ENCODE assay signal across 7 mouse cellular contexts in the genomic region with DNA sequence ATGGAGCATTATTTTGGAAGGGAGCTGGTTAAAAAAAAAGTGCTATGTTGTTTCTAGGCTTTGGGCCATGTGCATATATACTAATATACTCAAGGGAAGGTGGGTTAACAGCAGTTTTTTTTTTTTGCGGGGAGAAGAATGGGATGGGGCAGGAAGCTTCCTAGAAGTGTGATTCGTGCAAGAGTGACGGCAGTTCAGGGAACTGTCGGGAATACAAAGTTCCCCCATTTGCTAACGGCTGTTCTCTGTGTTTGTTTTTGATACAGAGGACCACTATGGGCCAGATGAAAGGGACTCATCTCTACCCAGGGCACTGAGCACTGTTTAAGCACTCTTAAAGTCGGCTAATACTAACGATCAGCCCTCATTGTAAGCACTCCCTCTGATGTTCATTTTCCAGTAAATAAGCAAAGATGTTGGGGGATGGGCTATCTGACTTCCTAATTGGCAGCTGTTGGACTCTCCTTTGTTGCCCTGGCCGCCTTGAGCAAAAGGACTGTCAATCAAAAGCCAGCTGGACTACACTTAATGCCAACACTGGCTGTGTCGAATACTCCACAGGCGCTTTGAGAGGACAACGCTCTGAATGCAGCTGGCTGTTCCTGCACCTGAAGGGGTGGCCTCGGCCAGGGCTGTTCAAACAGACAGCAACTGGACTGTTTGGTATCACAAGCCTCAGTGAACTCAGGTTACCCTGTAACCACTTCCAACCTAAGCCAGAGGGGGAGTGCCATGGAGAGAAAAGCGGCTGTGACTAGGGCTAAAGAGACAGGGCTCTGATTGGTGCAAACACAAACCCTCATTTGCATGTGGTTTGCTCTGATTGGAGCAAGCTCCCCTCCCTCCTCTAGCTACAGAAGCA. TPM values are rescaled to one million over a fixed set of nuclear protein-coding genes. Genes with fewer than 3 reads are reported as not detected.
DNase-seq lines count a peak whose midpoint lies in the region; ATAC-seq and TF ChIP-seq lines count a peak whose summit lies in the region.

No protein-coding gene starts in this region.

- no peak for TF ChIP-seq POLR2A in bone marrow, adult 2 months (IDR thresholded peaks at IDR 0.05; ENCODE audit: borderline replicate concordance, control insufficient read depth, low read depth, low read length)

- H3K4me2 ChIP-seq in embryonic facial prominence, embryonic 13.5 days, result 0 out of 2 replicates have a peak overlapping the region, but pooled peaks have one; percentile 7
- H3K4me2 ChIP-seq in limb, embryonic 11.5 days (ENCODE audit: low read depth, severe bottlenecking), result 0 out of 2 replicates have a peak overlapping the region, but pooled peaks have one; percentile 1
- H3K4me2 ChIP-seq in stomach, embryonic 15.5 days, result 0 out of 2 replicates have a peak overlapping the region, but pooled peaks have one; percentile 6

- no peak overlapping the region for H3K4me3 ChIP-seq in bone marrow, adult 2 months (replicated peaks; ENCODE audit: control insufficient read depth, low read depth, low read length)
- H3K4me3 ChIP-seq in embryonic facial prominence, embryonic 13.5 days, result no peak overlapping the region
- no peak overlapping the region for H3K4me3 ChIP-seq in limb, embryonic 11.5 days (ENCODE audit: low read depth, low read length)
- H3K4me3 ChIP-seq in midbrain, embryonic 10.5 days, result peak overlapping the region; percentile 34
- H3K4me3 ChIP-seq in stomach, embryonic 15.5 days (replicated peaks), result no peak overlapping the region

- 11% methylated on average over 13 of the region's 13 CpGs for WGBS in bone marrow, adult 2 months
- WGBS in embryonic facial prominence, embryonic 13.5 days, result 19% methylated on average over 13 of the region's 13 CpGs
- 33% methylated on average over 13 of the region's 13 CpGs for whole genome bisulfite sequencing in limb, embryonic 11.5 days
- WGBS in midbrain, embryonic 10.5 days, result 20% methylated on average over 13 of the region's 13 CpGs
- 26% methylated on average over 13 of the region's 13 CpGs for WGBS in stomach, embryonic 15.5 days

- no peaks in the 10 kb centered on the region for H3K27me3 ChIP-seq in embryonic facial prominence, embryonic 13.5 days
- H3K27me3 ChIP-seq in limb, embryonic 11.5 days (ENCODE audit: control insufficient read depth, insufficient read depth, low read length), result no peaks in the 10 kb centered on the region
- H3K27me3 ChIP-seq in midbrain, embryonic 10.5 days (ENCODE audit: low read depth, poor library complexity, severe bottlenecking), result peaks cover 5% of the 10 kb centered on the region; the same call in 1 of the 2 replicates
- no peaks in the 10 kb centered on the region for H3K27me3 ChIP-seq in stomach, embryonic 15.5 days (replicated peaks)

- peak; percentile 56 for ATAC-seq in embryonic facial prominence, embryonic 13.5 days (ENCODE audit: insufficient number of reproducible peaks, insufficient read depth, low FRiP score, low TSS enrichment, low read depth)
- peak; percentile 62 for ATAC-seq in limb, embryonic 11.5 days (ENCODE audit: insufficient number of reproducible peaks, low FRiP score, low TSS enrichment, low read depth)
- peak; percentile 75 for ATAC-seq in stomach, embryonic 15.5 days (ENCODE audit: insufficient read depth, low FRiP score, low read depth)

- DNase-seq in heart, adult 8-10 months (ENCODE audit: low spot score), result peak; percentile 62
- peak; percentile 77 for DNase-seq in kidney, adult 11 months
- DNase-seq in limb, embryonic 11.5 days (ENCODE audit: low spot score), result peak; percentile 57
- DNase-seq in midbrain, embryonic 10.5 days (ENCODE audit: low spot score), result peak; percentile 78

- peak overlapping the region; percentile 19; the same call in 1 of the 2 replicates for H3K27ac ChIP-seq in bone marrow, adult 2 months (ENCODE audit: control insufficient read depth, insufficient read depth, low read depth, low read length, poor library complexity)
- no peak overlapping the region for H3K27ac ChIP-seq in embryonic facial prominence, embryonic 13.5 days
- H3K27ac ChIP-seq in limb, embryonic 11.5 days (replicated peaks; ENCODE audit: low read depth, low read length), result no peak overlapping the region
- H3K27ac ChIP-seq in midbrain, embryonic 10.5 days (replicated peaks), result peak overlapping the region; percentile 85
- H3K27ac ChIP-seq in stomach, embryonic 15.5 days, result 0 out of 2 replicates have a peak overlapping the region, but pooled peaks have one; percentile 22

- no peaks in the 10 kb centered on the region; the same call in 1 of the 2 replicates for H3K4me1 ChIP-seq in bone marrow, adult 2 months (ENCODE audit: control insufficient read depth, insufficient read depth, low read length)
- peaks cover 22% of the 10 kb centered on the region for H3K4me1 ChIP-seq in embryonic facial prominence, embryonic 13.5 days
- peaks cover 6% of the 10 kb centered on the region; the same call in 1 of the 2 replicates for H3K4me1 ChIP-seq in limb, embryonic 11.5 days (ENCODE audit: control insufficient read depth, insufficient read depth, low read length)
- H3K4me1 ChIP-seq in midbrain, embryonic 10.5 days, result peaks cover 29% of the 10 kb centered on the region
- H3K4me1 ChIP-seq in stomach, embryonic 15.5 days, result peaks cover 18% of the 10 kb centered on the region

- no peak for TF ChIP-seq CTCF in bone marrow, adult 2 months (IDR thresholded peaks at IDR 0.05; ENCODE audit: control insufficient read depth, insufficient read depth, low read length)

- H3K36me3 ChIP-seq in embryonic facial prominence, embryonic 13.5 days, result no peaks in the 10 kb centered on the region
- H3K36me3 ChIP-seq in limb, embryonic 11.5 days (ENCODE audit: control insufficient read depth, insufficient read depth, low read length), result no peaks in the 10 kb centered on the region
- no peaks in the 10 kb centered on the region for H3K36me3 ChIP-seq in midbrain, embryonic 10.5 days
- H3K36me3 ChIP-seq in stomach, embryonic 15.5 days, result no peaks in the 10 kb centered on the region

- H3K9me3 ChIP-seq in embryonic facial prominence, embryonic 13.5 days, result no peaks in the 10 kb centered on the region
- H3K9me3 ChIP-seq in limb, embryonic 11.5 days (ENCODE audit: control insufficient read depth, low read length), result no peaks in the 10 kb centered on the region
- H3K9me3 ChIP-seq in midbrain, embryonic 10.5 days (replicated peaks), result peaks cover 7% of the 10 kb centered on the region
- no peaks in the 10 kb centered on the region for H3K9me3 ChIP-seq in stomach, embryonic 15.5 days

- H3K9ac ChIP-seq in embryonic facial prominence, embryonic 13.5 days, result no peak overlapping the region
- H3K9ac ChIP-seq in limb, embryonic 11.5 days (ENCODE audit: low read length), result no peak overlapping the region
- no peak overlapping the region for H3K9ac ChIP-seq in stomach, embryonic 15.5 days

RNA-seq across cellular contexts. Expression of gene Mcur1, which starts 28.9 kb away (rescaled TPM):
- polyA plus RNA-seq in bone marrow, adult 2 months (2011; ENCODE audit: insufficient read depth, insufficient read length, low replicate concordance, missing spikeins), result 11.4 and 13.5 TPM in 2 replicates
- 13.8 and 16.0 TPM in 2 replicates for polyA plus RNA-seq in embryonic facial prominence, embryonic 13.5 days (2015; fragmentation: Nextera tagmentation; extraction: Ambion mirVana)
- total RNA-seq in heart, adult 8-10 months (2022), result 10 to 100 TPM; 43.2 to 51.2 (median 48.7) TPM
- 13.9 and 17.0 TPM in 2 replicates for polyA plus RNA-seq in limb, embryonic 11.5 days (2014; fragmentation: Nextera tagmentation; extraction: Ambion mirVana)
- 8.1 and 10.4 TPM in 2 replicates for polyA plus RNA-seq in midbrain, embryonic 10.5 days (2016; fragmentation: Nextera tagmentation; extraction: Ambion mirVana)
- 12.7 and 14.8 TPM in 2 replicates for polyA plus RNA-seq in stomach, embryonic 15.5 days (2015; fragmentation: Nextera tagmentation; extraction: Ambion mirVana)

RNA-seq across cellular contexts. Expression of gene Ranbp9, which starts 50.0 kb away (rescaled TPM):
- polyA plus RNA-seq in bone marrow, adult 2 months (2011; ENCODE audit: insufficient read depth, insufficient read length, low replicate concordance, missing spikeins), result 13.0 and 16.7 TPM in 2 replicates
- 11.0 and 11.1 TPM in 2 replicates for polyA plus RNA-seq in embryonic facial prominence, embryonic 13.5 days (2015; fragmentation: Nextera tagmentation; extraction: Ambion mirVana)
- total RNA-seq in heart, adult 8-10 months (2022), result 10 to 100 TPM; 35.9 to 46.7 (median 41.6) TPM
- 12.7 and 14.5 TPM in 2 replicates for polyA plus RNA-seq in limb, embryonic 11.5 days (2014; fragmentation: Nextera tagmentation; extraction: Ambion mirVana)
- polyA plus RNA-seq in midbrain, embryonic 10.5 days (2016; fragmentation: Nextera tagmentation; extraction: Ambion mirVana), result 7.7 and 9.3 TPM in 2 replicates
- 8.9 and 9.6 TPM in 2 replicates for polyA plus RNA-seq in stomach, embryonic 15.5 days (2015; fragmentation: Nextera tagmentation; extraction: Ambion mirVana)

Comparison
In these comparisons a context has a peak if more than half of its experiments do, and no peak if none do; other contexts are left out.
1. H3K27ac ChIP-seq: peak in bone marrow, adult 2 months (single experiment), midbrain, embryonic 10.5 days (single experiment) and stomach, embryonic 15.5 days (single experiment); none in embryonic facial prominence, embryonic 13.5 days (single experiment) and limb, embryonic 11.5 days (single experiment).
2. Peak in every context shown above with its lines, with median percentiles within 50 percentile points of each other: ATAC-seq, H3K4me2 ChIP-seq and DNase-seq.